In genomic region chr8:107505271-107505670, GRCm38 (mm10) we compare ENCODE assay signal across 12 mouse cellular contexts.
DNase-seq lines count a peak whose midpoint lies in the region; ATAC-seq lines count a peak whose summit lies in the region.
"Had no signal": no experiment of that assay in that cellular context is flagged by ENCODE, and none has a peak within 500 bp of the region (broad histone marks: within the 10 kb centered on the region; RNA-seq: fewer than 3 reads in every experiment).

No protein-coding gene starts in this region.

- DNase-seq in lung, adult 18-20 months, result no peak
- DNase-seq in cerebellum, adult 11-12 months, result peak; percentile 29
- peak; percentile 27 to 45 for DNase-seq in cerebellum, postnatal 36 days
- no peak for DNase-seq in retina, postnatal 1 day
- DNase-seq in adrenal gland, adult 8-10 months, result no peak
- DNase-seq: heart, postnatal 10 days; kidney, postnatal 10 days; left cerebral cortex, postnatal 4 days had no signal

- peaks cover 18% of the 10 kb centered on the region for H3K4me1 ChIP-seq in lung, embryonic 16.5 days (replicated peaks; ENCODE audit: control insufficient read depth, insufficient read depth, low read length)

- ATAC-seq in lung, embryonic 16.5 days (ENCODE audit: low read depth), result no peak
- ATAC-seq: hindbrain, postnatal 0 days had no signal

- H3K79me2 ChIP-seq in macrophage (ENCODE audit: inconsistent target), result peaks cover 68% of the 10 kb centered on the region

- no peak overlapping the region for H3K9ac ChIP-seq in lung, embryonic 16.5 days (ENCODE audit: low read length)

- no peak overlapping the region for H3K4me2 ChIP-seq in lung, embryonic 16.5 days (ENCODE audit: low read depth, low read length)

- H3K27me3 ChIP-seq in lung, embryonic 16.5 days (ENCODE audit: control insufficient read depth, insufficient read depth, low read depth, low read length), result no peaks in the 10 kb centered on the region

- H3K4me3 ChIP-seq in lung, embryonic 16.5 days (ENCODE audit: low read length), result no peak overlapping the region
- no peak overlapping the region for H3K4me3 ChIP-seq in macrophage (ENCODE audit: inconsistent target)

- H3K9me3 ChIP-seq in lung, embryonic 16.5 days (ENCODE audit: control insufficient read depth, low read length), result no peaks in the 10 kb centered on the region

- 73% methylated on average over 4 of the region's 4 CpGs for WGBS in lung, embryonic 16.5 days
- WGBS in macrophage (ENCODE audit: missing documents), result 36% methylated on average over 4 of the region's 4 CpGs

- 0 out of 2 replicates have a peak, but pooled peaks cover 2% of the 10 kb centered on the region for H3K36me3 ChIP-seq in lung, embryonic 16.5 days (ENCODE audit: control insufficient read depth, insufficient read depth, low read length)
- peaks cover 25% of the 10 kb centered on the region; the same call in 1 of the 2 replicates for H3K36me3 ChIP-seq in macrophage (ENCODE audit: inconsistent target)

- H3K27ac ChIP-seq in lung, embryonic 16.5 days (ENCODE audit: low read length), result peak overlapping the region; percentile 39; the same call in 1 of the 2 replicates
- peak overlapping the region; percentile 94 for H3K27ac ChIP-seq in macrophage
- H3K27ac ChIP-seq: hindbrain, postnatal 0 days; stomach, postnatal 0 days had no signal

Comparison
In these comparisons a context has a peak if more than half of its experiments do, and no peak if none do; other contexts are left out.
1. DNase-seq: peak in cerebellum, adult 11-12 months (single experiment) and cerebellum, postnatal 36 days (2 of 2); none in lung, adult 18-20 months (0 of 2), retina, postnatal 1 day (single experiment) and adrenal gland, adult 8-10 months (single experiment).